Mouse (Mus musculus) kidney, postnatal 25 days (tissue): ENCODE measurements around the gene Agt.

Experiments
- DNase-seq, 2 experiments: peaks; one replicate each; pipeline ENCODE4 v3.0.0; 2021; ENCODE audit warnings: mixed read lengths in 2 of 2

Agt gene

DNA sequence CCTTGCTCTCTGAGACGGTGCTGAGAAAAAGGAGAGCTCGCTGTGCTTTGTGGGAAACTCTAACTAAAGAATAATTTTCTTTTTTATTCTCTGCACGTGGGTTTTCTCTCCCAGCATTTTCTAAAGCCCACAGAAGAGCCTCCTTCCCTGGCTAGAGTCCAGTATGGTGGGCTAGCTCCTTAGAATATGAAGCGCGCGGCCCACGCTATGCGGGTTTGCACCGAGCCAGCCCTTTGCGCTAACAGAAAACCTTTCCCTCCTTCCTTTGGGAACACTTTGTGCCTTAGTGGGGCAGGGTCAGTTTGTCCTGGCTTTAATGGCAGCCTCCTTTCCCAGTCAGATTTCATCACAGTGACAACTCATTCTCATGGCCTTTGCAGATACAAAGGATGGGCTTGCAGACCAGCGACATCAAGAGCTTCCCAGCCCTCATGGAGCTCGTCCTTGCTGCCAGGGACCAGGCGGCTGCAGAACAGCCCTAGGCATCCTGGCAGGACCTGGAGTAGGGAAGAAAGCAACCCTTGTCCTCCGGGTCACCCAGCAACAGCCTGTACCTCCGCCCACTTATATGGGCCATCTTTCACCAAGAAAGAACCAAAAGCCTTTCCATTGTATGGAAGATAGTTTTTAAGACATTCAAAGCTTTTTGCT, 18.4 kb downstream of the Agt start:
- DNase-seq = no peak

- DNase-seq = no peak
Observed at GRCm38 (mm10) chr8:124548187-124548586, 21.3 kb downstream of the Agt start.

GRCm38 (mm10) chr8:124547269-124547668, 22.2 kb downstream of the Agt start:
- no peak for DNase-seq

GRCm38 (mm10) chr8:124546815-124547214, 22.7 kb downstream of the Agt start:
- no peak for DNase-seq

DNA sequence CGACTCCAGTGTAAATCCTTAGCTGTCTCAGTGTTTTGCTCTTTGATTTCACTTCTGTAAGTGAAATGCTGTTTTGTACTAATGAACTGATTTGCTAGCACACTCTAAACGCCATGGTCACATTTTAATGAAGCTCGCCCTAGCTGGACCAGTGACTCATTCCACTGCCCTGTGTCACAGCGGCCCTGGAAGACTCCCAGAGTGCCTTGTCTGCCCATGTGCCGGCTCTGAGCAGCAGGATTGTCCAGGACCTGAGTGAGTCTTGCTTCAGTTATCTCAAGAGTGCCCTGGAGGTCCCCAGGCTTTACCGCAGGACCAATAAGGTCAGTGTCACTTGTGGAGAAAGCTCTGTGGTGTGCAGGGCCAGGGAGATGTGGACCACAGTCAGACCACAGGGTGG, 23.1 kb downstream of the Agt start:
- no peak for DNase-seq

GRCm38 (mm10) chr8:124543272-124543671, 26.2 kb downstream of the Agt start:
- no peak for DNase-seq

DNA sequence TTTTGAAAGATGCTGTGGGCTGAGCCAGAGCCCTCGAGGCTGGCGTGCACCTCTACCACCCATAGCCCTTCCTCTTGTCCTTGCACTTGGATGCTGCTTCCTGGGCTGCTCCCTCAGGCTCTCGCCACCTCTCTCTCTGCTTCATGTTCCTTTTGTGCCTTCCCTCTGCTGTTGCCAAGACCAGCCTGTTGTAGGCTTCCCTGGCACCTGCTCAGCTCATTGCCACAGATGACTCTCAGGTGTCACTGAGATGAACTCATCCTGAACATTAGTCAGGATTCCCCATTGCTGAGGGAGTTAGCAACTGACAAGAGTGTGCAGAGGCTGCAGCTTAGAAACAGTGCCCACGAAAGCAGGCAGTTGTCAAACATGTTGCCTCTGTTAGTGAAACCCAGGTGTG, 27.5 kb downstream of the Agt start:
- no peak for DNase-seq

DNA sequence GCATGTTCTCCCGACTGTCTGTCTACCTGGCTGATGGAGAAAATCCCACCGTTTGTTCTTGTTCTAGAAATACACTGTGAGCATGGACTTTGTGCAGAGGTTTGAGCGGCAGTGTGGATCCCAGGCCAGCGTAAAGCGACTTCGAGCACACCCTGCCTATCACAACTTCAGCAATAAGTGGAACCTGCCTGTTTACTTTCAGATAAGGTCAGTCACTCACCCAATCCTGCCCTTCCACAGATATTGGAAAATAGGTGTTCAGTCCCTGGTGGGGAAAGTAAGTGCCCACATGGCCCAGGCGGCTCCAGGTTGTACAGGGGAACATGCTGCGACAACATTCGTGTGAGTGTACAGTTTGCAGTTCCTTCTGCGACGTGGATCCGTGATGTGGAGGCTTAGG, 28.6 kb downstream of the Agt start:
- DNase-seq = no peak

DNA sequence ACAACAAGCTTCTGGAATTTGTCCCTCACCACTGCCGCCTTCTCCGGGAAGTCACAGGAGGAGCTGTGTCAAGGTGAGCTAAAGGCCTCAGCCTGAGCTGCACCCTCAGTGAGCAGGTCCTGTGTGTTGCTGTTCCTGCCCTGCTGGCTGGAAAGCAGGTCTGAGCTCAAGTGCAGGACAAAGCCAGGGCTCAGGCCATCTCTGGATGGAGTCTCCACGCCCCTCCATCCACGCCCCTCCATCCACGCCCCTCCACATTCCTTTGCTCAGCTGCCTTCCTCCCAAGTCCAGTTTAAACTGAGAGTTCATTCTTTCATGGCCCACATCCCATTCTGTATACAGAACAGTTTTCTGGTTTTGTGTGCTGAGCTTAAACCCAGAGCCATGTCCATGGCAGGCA, 34.1 kb downstream of the Agt start:
- DNase-seq = peak in 1 of 2 experiments; percentile 23

DNA sequence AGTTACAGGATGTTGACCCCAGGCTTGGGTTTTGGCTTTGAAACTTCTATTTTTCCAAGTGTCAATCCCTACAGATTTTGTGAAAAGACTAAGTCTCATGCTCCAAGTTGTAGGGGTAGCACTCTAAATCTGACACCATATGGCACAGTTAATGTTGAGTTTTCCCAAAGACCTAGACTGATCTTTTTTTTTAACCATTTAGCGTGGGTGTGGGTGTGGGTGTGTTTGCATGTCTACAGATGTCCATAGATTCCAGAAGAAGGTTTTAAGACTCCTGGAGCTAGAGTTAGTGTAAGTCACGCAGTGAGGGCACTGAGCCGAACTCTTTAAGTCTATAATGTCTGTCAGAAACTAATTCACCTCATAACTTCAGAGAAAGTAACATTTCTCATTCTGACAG, 36.9 kb downstream of the Agt start:
- DNase-seq = no peak

DNA sequence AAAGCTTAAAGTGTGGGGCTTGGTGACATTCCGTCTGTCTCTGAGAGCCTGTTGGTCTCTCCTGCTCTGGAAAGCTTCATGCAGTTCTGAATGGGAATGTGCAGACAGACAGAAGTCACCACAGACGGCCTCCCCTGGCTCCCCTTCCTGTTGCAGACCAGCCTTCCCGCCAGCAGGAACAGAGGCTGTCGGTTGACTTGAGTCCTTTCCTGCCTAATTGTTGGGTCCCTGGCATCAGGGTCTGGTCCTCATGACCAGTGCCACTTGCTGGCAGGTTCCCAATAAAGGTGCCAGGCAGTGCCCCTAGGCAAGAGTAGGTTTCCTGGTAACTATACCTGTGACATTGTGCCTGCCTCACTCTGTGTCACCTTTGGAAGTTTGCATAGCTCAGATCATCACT, 38.5 kb downstream of the Agt start:
- no peak for DNase-seq

GRCm38 (mm10) chr8:124530556-124530955, 39.0 kb downstream of the Agt start:
- no peak for DNase-seq

DNA sequence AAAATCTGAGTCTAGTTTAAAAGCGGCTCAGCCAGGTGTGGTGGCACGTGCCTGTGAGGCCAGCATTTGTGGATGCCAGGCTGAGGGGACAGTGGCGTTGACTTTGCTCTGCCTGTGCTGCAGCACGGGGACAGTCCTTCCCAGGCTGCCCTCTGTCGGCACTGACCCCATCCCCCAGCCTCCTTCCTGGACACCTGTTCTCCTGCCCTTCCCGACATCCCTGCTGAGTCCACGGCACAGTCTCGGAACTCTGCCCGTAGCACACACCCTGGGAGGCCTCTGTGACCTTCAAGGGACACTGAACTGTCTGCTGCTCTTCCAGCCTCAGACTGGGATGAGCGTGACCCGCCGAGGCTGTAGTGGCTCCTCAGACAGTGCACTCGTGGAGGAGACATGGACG, 39.4 kb downstream of the Agt start:
- no peak for DNase-seq

GRCm38 (mm10) chr8:124526261-124526660, 43.2 kb downstream of the Agt start:
- peak in 1 of 2 experiments; percentile 38 for DNase-seq

GRCm38 (mm10) chr8:124521946-124522345, 47.6 kb downstream of the Agt start:
- peak; percentile 63 to 77 for DNase-seq

- peak; percentile 92 to 96 for DNase-seq
Observed at GRCm38 (mm10) chr8:124520249-124521080, 49.0 kb downstream of the Agt start, which contains the start of gene Cog2. Gene Cog2 (plus strand): TSS chr8:124520767.

DNA sequence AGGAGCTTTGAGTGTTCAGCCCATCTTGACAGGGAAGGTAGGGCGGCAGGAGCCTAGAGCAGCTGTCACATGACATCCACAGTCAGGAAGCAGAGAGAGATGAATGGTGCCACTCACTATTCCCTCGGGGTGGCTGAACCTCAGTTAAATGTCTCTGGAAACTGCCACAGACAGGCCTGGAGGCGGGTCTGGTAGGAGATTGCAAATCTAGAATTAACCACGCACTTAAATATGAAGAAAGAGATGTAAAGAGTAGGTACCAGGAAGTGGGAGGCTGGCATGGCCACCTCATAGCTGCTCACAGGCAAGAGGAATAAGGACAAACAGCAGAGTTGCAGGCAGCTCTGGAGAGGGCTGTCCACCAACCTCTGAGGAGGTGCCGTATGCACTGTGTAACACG, 52.4 kb downstream of the Agt start:
- DNase-seq = no peak

DNA sequence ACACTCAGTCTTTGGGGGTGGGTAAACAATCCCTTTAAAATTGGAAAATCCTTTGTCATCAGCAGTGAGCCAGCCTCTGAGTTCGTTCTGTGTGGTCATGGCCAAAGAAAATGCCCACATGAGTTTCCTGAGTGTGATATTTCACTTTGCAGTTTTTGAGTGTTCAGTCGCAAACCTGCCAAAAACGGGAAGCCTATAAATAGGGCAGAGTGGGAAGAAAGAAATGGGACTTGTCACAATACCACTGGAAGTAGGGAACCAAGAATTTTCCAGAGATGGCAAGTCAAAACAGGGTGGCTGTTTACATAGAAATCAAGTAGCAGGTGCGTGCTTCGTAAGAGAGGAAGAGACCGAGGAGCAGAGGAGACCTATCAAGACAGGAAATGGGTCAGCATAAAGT, 53.0 kb downstream of the Agt start:
- no peak for DNase-seq

DNA sequence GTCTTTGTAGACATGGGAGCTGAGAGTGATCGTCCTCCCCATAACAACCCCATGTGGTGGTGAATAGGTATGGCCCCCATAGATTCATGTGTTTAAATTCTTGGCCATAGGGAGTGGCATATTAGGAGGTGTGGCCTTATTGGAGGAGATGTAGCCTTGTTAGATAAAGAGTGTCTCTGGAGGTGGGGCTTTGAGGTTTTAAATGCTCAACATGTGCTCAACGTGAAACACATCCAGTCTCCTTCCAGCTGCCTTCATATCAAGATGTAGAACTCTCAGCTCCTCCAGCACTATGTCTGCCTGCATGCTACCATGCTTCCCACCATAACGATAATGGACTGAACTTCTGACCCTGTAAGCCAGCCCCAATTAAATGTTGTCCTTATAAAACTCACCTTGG, 53.5 kb downstream of the Agt start:
- DNase-seq = no peak

- DNase-seq = no peak
Observed at GRCm38 (mm10) chr8:124509156-124509555, 60.4 kb downstream of the Agt start.

- no peak for DNase-seq
Observed at GRCm38 (mm10) chr8:124508321-124508695, 61.2 kb downstream of the Agt start.

- DNase-seq = no peak
Observed at GRCm38 (mm10) chr8:124507572-124508320, 61.8 kb downstream of the Agt start.
